ENCODE assay signal across 15 mouse cellular contexts in the genomic region with DNA sequence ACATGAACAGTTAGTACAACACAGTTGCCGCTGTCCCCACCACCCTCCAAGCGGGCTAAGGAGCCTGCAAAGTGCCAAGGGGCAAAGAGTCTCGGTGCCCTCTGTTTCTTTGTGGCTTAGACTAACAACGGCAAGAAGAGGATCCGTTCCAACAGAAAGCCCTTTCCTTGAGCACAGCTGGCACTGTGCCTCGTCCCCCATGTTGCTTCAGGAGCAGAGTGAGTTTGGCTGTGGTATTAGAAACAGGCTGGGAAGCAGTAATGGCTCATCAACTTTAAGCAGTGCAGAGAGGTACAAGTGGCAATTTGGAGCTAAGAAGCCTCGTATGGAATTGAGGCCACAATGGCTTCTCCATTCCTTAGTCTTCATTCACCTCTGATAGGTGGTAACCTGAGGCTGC. TPM values are rescaled to one million over a fixed set of nuclear protein-coding genes. Genes with fewer than 3 reads are reported as not detected.
DNase-seq lines count a peak whose midpoint lies in the region; ATAC-seq lines count a peak whose summit lies in the region.
"Had no signal": no experiment of that assay in that cellular context is flagged by ENCODE, and none has a peak within 500 bp of the region (broad histone marks: within the 10 kb centered on the region; RNA-seq: fewer than 3 reads in every experiment).

No protein-coding gene starts in this region.

- DNase-seq in forebrain, embryonic 14.5 days (ENCODE audit: low spot score), result peak; percentile 61
- no peak for DNase-seq in forebrain, embryonic 10.5 days (ENCODE audit: extremely low spot score, low spot score)
- peak; percentile 67 for DNase-seq in left cerebral cortex, postnatal 4 days
- DNase-seq in left cerebral cortex, adult 9 months (ENCODE audit: low spot score in 2 of 2), result no peak
- DNase-seq in right cerebral cortex, postnatal 14 days, result peak; percentile 31
- DNase-seq in right cerebral cortex, postnatal 25 days, result no peak
- DNase-seq in lung, postnatal 4 days, result peak; percentile 6 to 31
- DNase-seq: gastrocnemius, postnatal 36 days; heart, postnatal 36 days; kidney, postnatal 14 days had no signal

- no peak overlapping the region for H3K27ac ChIP-seq in forebrain, embryonic 14.5 days (ENCODE audit: low read depth, low read length)
- no peak overlapping the region for H3K27ac ChIP-seq in forebrain, embryonic 10.5 days

- H3K4me3 ChIP-seq in forebrain, embryonic 14.5 days (ENCODE audit: low read depth, low read length), result no peak overlapping the region
- H3K4me3 ChIP-seq in forebrain, embryonic 10.5 days, result no peak overlapping the region
- H3K4me3 ChIP-seq: erythroblast, embryonic 14.5 days; heart, embryonic 12.5 days had no signal

- no peaks in the 10 kb centered on the region for H3K36me3 ChIP-seq in forebrain, embryonic 14.5 days (ENCODE audit: control insufficient read depth, insufficient read depth, low read length)
- H3K36me3 ChIP-seq in forebrain, embryonic 10.5 days (replicated peaks), result no peaks in the 10 kb centered on the region
- H3K36me3 ChIP-seq: heart, embryonic 12.5 days had no signal

- ATAC-seq in forebrain, embryonic 14.5 days, result no peak
- ATAC-seq: intestine, postnatal 0 days; midbrain, embryonic 16.5 days had no signal

- H3K4me2 ChIP-seq in forebrain, embryonic 14.5 days (ENCODE audit: low read length), result no peak overlapping the region
- H3K4me2 ChIP-seq: heart, embryonic 12.5 days; liver, embryonic 11.5 days had no signal

- no peaks in the 10 kb centered on the region for H3K27me3 ChIP-seq in forebrain, embryonic 14.5 days (replicated peaks; ENCODE audit: control insufficient read depth, insufficient read depth, low read length)
- H3K27me3 ChIP-seq in forebrain, embryonic 10.5 days (ENCODE audit: poor library complexity, severe bottlenecking), result peaks cover 21% of the 10 kb centered on the region; the same call in 1 of the 2 replicates
- H3K27me3 ChIP-seq: heart, embryonic 12.5 days had no signal

- intact Hi-C loops in left cerebral cortex, postnatal 4 days (cut with DNase I), result no loop called here

- H3K4me1 ChIP-seq in forebrain, embryonic 14.5 days (ENCODE audit: control insufficient read depth, insufficient read depth, low read length), result peaks cover 4% of the 10 kb centered on the region; the same call in 1 of the 2 replicates
- H3K4me1 ChIP-seq in forebrain, embryonic 10.5 days, result peaks cover 22% of the 10 kb centered on the region

- 49% methylated on average over 7 of the region's 7 CpGs for WGBS in forebrain, embryonic 14.5 days
- WGBS in forebrain, embryonic 10.5 days, result 84% methylated on average over 7 of the region's 7 CpGs

- H3K9ac ChIP-seq in forebrain, embryonic 14.5 days (ENCODE audit: low read length), result no peak overlapping the region
- H3K9ac ChIP-seq: heart, embryonic 12.5 days had no signal

- no peaks in the 10 kb centered on the region for H3K9me3 ChIP-seq in forebrain, embryonic 14.5 days (replicated peaks; ENCODE audit: control insufficient read depth, low read length)
- H3K9me3 ChIP-seq in forebrain, embryonic 10.5 days, result peaks cover 5% of the 10 kb centered on the region; the same call in 1 of the 2 replicates

RNA-seq across cellular contexts. Expression of gene Syt6, which starts 35.9 kb away (rescaled TPM):
- 12.6 and 19.3 TPM in 2 replicates for polyA plus RNA-seq in forebrain, embryonic 14.5 days (2014; fragmentation: Nextera tagmentation; extraction: Ambion mirVana)
- 0.22 and 0.33 TPM in 2 replicates for polyA plus RNA-seq in forebrain, embryonic 10.5 days (2016; fragmentation: Nextera tagmentation; extraction: Ambion mirVana)
- total RNA-seq in left cerebral cortex, postnatal 4 days (2021), result 10 to 100 TPM; 25.8 to 26.9 TPM
- total RNA-seq: gastrocnemius, postnatal 36 days; heart, postnatal 36 days had no signal
- polyA plus RNA-seq: erythroblast, embryonic 14.5 days had no signal

Comparison
In these comparisons a context has a peak if more than half of its experiments do, and no peak if none do; other contexts are left out.
1. DNase-seq: peak in forebrain, embryonic 14.5 days (single experiment), left cerebral cortex, postnatal 4 days (single experiment), right cerebral cortex, postnatal 14 days (single experiment) and lung, postnatal 4 days (2 of 2); none in forebrain, embryonic 10.5 days (single experiment), left cerebral cortex, adult 9 months (0 of 2) and right cerebral cortex, postnatal 25 days (single experiment).
2. RNA of gene Syt6, which starts 35.9 kb away (polyA plus RNA-seq): 12.6 to 19.3 TPM in forebrain, embryonic 14.5 days; 0.22 to 0.33 TPM in forebrain, embryonic 10.5 days; every median in the first group is over 10 times any median in the second.